Mouse (Mus musculus) erythroblast, embryonic 14.5 days (primary cell): ENCODE data around the gene Sema4b.

Experiments used
- GATA1 ChIP-seq: IDR thresholded peaks from 2 replicates; pipeline ENCODE4 v1.6.1; 2012; ENCODE audit warnings: low read length, inconsistent platforms, mixed read lengths
- TAL1 ChIP-seq: IDR thresholded peaks from 3 replicates; pipeline ENCODE4 v1.6.1; 2012; ENCODE audit warnings: low read length, inconsistent platforms, mixed read lengths

DNA sequence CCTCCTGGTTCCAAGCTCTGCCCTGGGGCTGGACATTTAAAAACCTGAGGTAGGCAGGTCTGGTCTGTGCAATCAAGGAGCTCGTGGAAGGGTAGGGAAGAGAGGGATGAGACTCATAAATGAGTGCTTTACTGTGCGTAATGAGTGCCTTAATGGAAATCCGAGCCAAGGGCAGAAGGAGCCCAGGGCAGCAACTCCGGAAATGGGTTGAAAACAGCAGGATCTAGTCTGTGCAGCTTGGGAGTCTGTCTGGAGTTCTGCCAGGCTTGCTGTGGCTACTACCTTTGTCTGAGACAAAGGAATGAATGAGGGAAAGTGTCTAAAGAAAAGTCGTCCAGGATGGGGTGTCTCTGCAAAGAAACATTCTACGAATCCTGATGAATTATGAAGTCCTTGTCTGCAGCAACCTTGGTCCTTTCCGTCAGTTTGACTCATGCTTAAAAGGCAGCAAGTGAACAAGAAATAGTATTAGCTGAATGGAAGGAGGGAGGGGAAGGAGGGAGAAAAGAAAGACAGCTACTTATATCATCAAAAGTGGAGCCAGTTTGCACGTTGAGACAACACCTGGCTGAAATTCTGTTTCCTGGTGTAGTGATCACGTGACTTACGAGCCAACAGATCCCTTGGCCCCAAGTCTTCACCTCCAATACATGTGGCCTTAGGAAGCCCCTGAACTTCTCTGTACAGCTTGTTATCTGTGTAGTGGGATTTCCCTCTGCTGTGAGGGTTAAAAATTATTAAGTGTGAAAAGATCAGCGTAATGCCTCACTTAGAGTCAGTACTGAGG, 2.7 kb downstream of the Sema4b start:
- TF ChIP-seq GATA1 (no peak), TAL1 (no peak)
